Mouse (Mus musculus) CH12.LX (cell line): ENCODE data around the gene Casz1. TPM values are rescaled to one million over a fixed set of nuclear protein-coding genes. Genes with fewer than 3 reads are reported as not detected.

Experiments
- DNase-seq: peaks from one replicate; pipeline ENCODE4 v3.0.0-alpha.2; 2013; ENCODE audit errors: extremely low read depth
- H3K27ac ChIP-seq: 2 replicates; pipeline ENCODE4 v1.5.1; 2012; ENCODE audit warnings: low read depth, mild to moderate bottlenecking, control low read depth, moderate library complexity; ENCODE audit not compliant: insufficient read depth
- H3K27me3 ChIP-seq: replicated peaks from 2 replicates; pipeline ENCODE3; 2012; ENCODE audit warnings: inconsistent platforms
- H3K36me3 ChIP-seq, 2 experiments: replicated peaks in 1 of 2; 2 replicates each; pipeline versions ENCODE3 to v1.6.1; 2012; ENCODE audit warnings: inconsistent platforms in 1 of 2, low read length in 1 of 2, mild to moderate bottlenecking in 1 of 2, mixed read lengths in 1 of 2, moderate library complexity in 1 of 2; ENCODE audit not compliant: control insufficient read depth in 1 of 2, insufficient read depth in 1 of 2
- H3K4me1 ChIP-seq, 2 experiments: 2 replicates each; pipeline ENCODE4 v1.6.1; 2012; ENCODE audit warnings: inconsistent platforms in 1 of 2, moderate library complexity in 1 of 2; ENCODE audit not compliant: insufficient read depth in 2 of 2, control insufficient read depth in 1 of 2
- H3K4me2 ChIP-seq: 2 replicates; pipeline ENCODE4 v1.6.1; 2012; ENCODE audit warnings: low read depth, mild to moderate bottlenecking, control low read depth; ENCODE audit not compliant: poor library complexity, insufficient read depth, severe bottlenecking
- H3K4me3 ChIP-seq, 3 experiments: fragments of 150-350 bp in 1 of 3; sonication (generic) in 1 of 3; replicated peaks in 1 of 3; 2 replicates each; pipeline versions ENCODE3 to v1.5.1; 2011 to 2012; ENCODE audit warnings: low read depth in 2 of 3, low read length in 2 of 3, mild to moderate bottlenecking in 2 of 3, moderate library complexity in 2 of 3, control low read depth in 1 of 3, improper control_type of control experiment in 1 of 3, inconsistent platforms in 1 of 3, mixed read lengths in 1 of 3; ENCODE audit not compliant: poor library complexity in 1 of 3
- H3K79me2 ChIP-seq: replicated peaks from 2 replicates; pipeline ENCODE4 v1.6.1; 2012; ENCODE audit warnings: mild to moderate bottlenecking, moderate library complexity; ENCODE audit not compliant: control insufficient read depth, poor library complexity, insufficient read depth, severe bottlenecking; ENCODE audit errors: extremely low read depth
- H3K9ac ChIP-seq: 2 replicates; pipeline ENCODE4 v1.6.1; 2012; ENCODE audit warnings: low read depth, mild to moderate bottlenecking, control low read depth, moderate library complexity; ENCODE audit not compliant: insufficient read depth
- H3K9me3 ChIP-seq: replicated peaks from 2 replicates; pipeline ENCODE3; 2012; ENCODE audit warnings: low read length, inconsistent platforms, mixed read lengths
- BHLHE40 ChIP-seq: IDR thresholded peaks from 2 replicates; pipeline ENCODE4 v1.6.1; 2011; ENCODE audit warnings: mild to moderate bottlenecking, low read depth, low read length, improper control_type of control experiment
- CHD2 ChIP-seq: IDR thresholded peaks from 2 replicates; pipeline ENCODE4 v1.6.1; 2011; ENCODE audit warnings: low read length, improper control_type of control experiment
- E2F4 ChIP-seq: IDR thresholded peaks from 2 replicates; pipeline ENCODE4 v1.6.1; 2011; ENCODE audit warnings: low read depth, low read length, improper control_type of control experiment; ENCODE audit not compliant: insufficient replicate concordance
- ELF1 ChIP-seq: IDR thresholded peaks from 2 replicates; pipeline ENCODE4 v1.6.1; 2014; ENCODE audit warnings: low read depth, mild to moderate bottlenecking, inconsistent platforms, low read length, improper control_type of control experiment
- ETS1 ChIP-seq: conservative IDR thresholded peaks from 2 replicates; pipeline ENCODE4 v1.6.1; 2012; ENCODE audit warnings: low read depth, mild to moderate bottlenecking, inconsistent platforms, low read length, improper control_type of control experiment, moderate library complexity
- GABPA ChIP-seq: IDR thresholded peaks from 2 replicates; pipeline ENCODE4 v1.6.1; 2012; ENCODE audit warnings: low read depth, low read length, improper control_type of control experiment, inconsistent platforms; ENCODE audit not compliant: insufficient replicate concordance
- HCFC1 ChIP-seq: IDR thresholded peaks from 2 replicates; pipeline ENCODE4 v1.6.1; 2012; ENCODE audit warnings: low read depth, mild to moderate bottlenecking, inconsistent platforms, low read length, improper control_type of control experiment
- KAT2A ChIP-seq: IDR thresholded peaks from 2 replicates; pipeline ENCODE4 v1.6.1; 2012; ENCODE audit warnings: low read length, improper control_type of control experiment, inconsistent platforms; ENCODE audit not compliant: insufficient replicate concordance
- MAZ ChIP-seq: IDR thresholded peaks from 2 replicates; pipeline ENCODE4 v1.6.1; 2012; ENCODE audit warnings: low read depth, mild to moderate bottlenecking, inconsistent platforms, low read length, improper control_type of control experiment, moderate library complexity
- MYC ChIP-seq: IDR thresholded peaks from 2 replicates; pipeline ENCODE4 v1.6.1; 2011; ENCODE audit warnings: low read depth, mild to moderate bottlenecking, improper control_type of control experiment, low read length
- NELFE ChIP-seq: IDR thresholded peaks from 2 replicates; pipeline ENCODE4 v1.6.1; 2011; ENCODE audit warnings: low read depth, low read length, improper control_type of control experiment
- NRF1 ChIP-seq: IDR thresholded peaks from 2 replicates; pipeline ENCODE4 v1.6.1; 2014; ENCODE audit warnings: low read depth, mild to moderate bottlenecking, inconsistent platforms, low read length, improper control_type of control experiment, moderate library complexity
- PAX5 ChIP-seq: IDR thresholded peaks from 2 replicates; pipeline ENCODE4 v1.6.1; 2012; ENCODE audit warnings: low read length, inconsistent platforms, mixed read lengths
- POLR2A ChIP-seq: IDR thresholded peaks from 2 replicates; pipeline ENCODE4 v1.6.1; 2011; ENCODE audit warnings: low read depth, mild to moderate bottlenecking, improper control_type of control experiment, low read length
- SIN3A ChIP-seq: IDR thresholded peaks from 2 replicates; pipeline ENCODE4 v1.6.1; 2012; ENCODE audit warnings: low read length, improper control_type of control experiment, inconsistent platforms
- SMC3 ChIP-seq: IDR thresholded peaks from 2 replicates; pipeline ENCODE4 v1.6.1; 2011; ENCODE audit warnings: low read depth, low read length, improper control_type of control experiment
- TBP ChIP-seq: conservative IDR thresholded peaks from 2 replicates; pipeline ENCODE4 v1.6.1; 2011; ENCODE audit warnings: low read depth, low read length, improper control_type of control experiment
- UBTF ChIP-seq: IDR thresholded peaks from 2 replicates; pipeline ENCODE4 v1.6.1; 2012; ENCODE audit warnings: low read depth, mild to moderate bottlenecking, inconsistent platforms, low read length, improper control_type of control experiment, moderate library complexity
- USF1 ChIP-seq: IDR thresholded peaks from 2 replicates; pipeline ENCODE4 v1.6.1; 2014; ENCODE audit warnings: low read depth, mild to moderate bottlenecking, inconsistent platforms, low read length, improper control_type of control experiment
- USF2 ChIP-seq: conservative IDR thresholded peaks from 2 replicates; pipeline ENCODE4 v1.6.1; 2011; ENCODE audit warnings: low read depth, low read length, improper control_type of control experiment
- ZC3H11A ChIP-seq: IDR thresholded peaks from 2 replicates; pipeline ENCODE4 v1.6.1; 2012; ENCODE audit warnings: low read depth, mild to moderate bottlenecking, inconsistent platforms, low read length, improper control_type of control experiment
- ZKSCAN1 ChIP-seq: IDR thresholded peaks from 2 replicates; pipeline ENCODE4 v1.6.1; 2012; ENCODE audit warnings: low read depth, inconsistent platforms, low read length, improper control_type of control experiment, borderline replicate concordance
- ZNF384 ChIP-seq: IDR thresholded peaks from 2 replicates; pipeline ENCODE4 v1.6.1; 2012; ENCODE audit warnings: low read depth, low read length, improper control_type of control experiment, inconsistent platforms
- dilution Hi-C: fragments of 300-500 bp; cut with MboI; formaldehyde crosslinking; loops from 2 replicates; pipeline ENCODE4 v1.14.3; 2020; ENCODE audit warnings: low sequenced_read_pairs; ENCODE audit not compliant: extremely low pct_unique_long_range_greater_than_20kb, extremely low pct_ligation_motif_present
- in situ Hi-C: fragments of 300-500 bp; cut with MboI; formaldehyde crosslinking; loops from 3 replicates; pipeline ENCODE4 v1.14.3; 2019; ENCODE audit warnings: low sequenced_read_pairs, low pct_ligation_motif_present, low pct_unique_long_range_greater_than_20kb, mixed read lengths
- polyA plus RNA-seq: library from polyadenylated mRNA; unstranded; fragments of >175 nt; gene quantifications from 2 replicates; pipeline ENCODE4 v1.2.1, GENCODE M21; 2012; ENCODE audit warnings: low read depth; ENCODE audit not compliant: insufficient read length
- total RNA-seq, 2 experiments: library from RNA; depleted of rRNA; stranded (reverse); fragments of 300-350 nt in 1 of 2; fragments of >200 nt in 1 of 2; gene quantifications; 2 replicates each; pipeline ENCODE4 v1.2.3; 2012 to 2014

Casz1 gene
- total and polyA plus RNA-seq, 3 experiments, result 0.12 to 0.36 (median 0.17) TPM

DNA sequence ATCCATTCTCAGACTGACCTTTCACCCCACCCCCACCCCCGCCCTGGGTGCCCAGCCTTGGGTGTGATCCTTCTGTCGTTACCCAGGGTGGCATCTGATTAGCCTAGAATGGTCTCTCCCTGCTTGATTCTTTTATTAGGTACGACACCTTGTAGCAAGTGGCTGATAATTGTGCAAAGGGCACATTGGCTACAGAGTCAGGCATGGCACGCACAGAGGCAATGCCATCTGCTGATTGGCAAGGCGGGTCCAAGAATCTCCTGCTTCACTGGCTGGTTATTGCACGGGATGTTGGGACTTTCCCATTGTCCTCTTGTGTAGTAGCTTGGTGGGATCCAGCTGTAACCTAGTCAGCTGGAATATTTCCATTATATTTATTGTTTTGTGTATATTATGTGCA lies 33.4 kb downstream of the Casz1 start:
- no peak overlapping the region for H3K9ac ChIP-seq
- no peak overlapping the region for H3K4me3 ChIP-seq
- in situ Hi-C loops (no loop called here), dilution Hi-C loops (no loop called here)
- no peak for DNase-seq
- H3K79me2 ChIP-seq, result no peaks in the 10 kb centered on the region
- no peak overlapping the region for H3K4me2 ChIP-seq
- H3K36me3 ChIP-seq, result no peaks in the 10 kb centered on the region
- H3K4me1 ChIP-seq, result peaks cover 3 to 9% of the 10 kb centered on the region in 2 experiments; a peak in 3 of 4 replicates
- H3K9me3 ChIP-seq, result no peaks in the 10 kb centered on the region
- H3K27me3 ChIP-seq, result peaks cover 93% of the 10 kb centered on the region
- TF ChIP-seq E2F4 (no peak), ETS1 (no peak), GABPA (no peak), TBP (no peak), UBTF (no peak), PAX5 (no peak), MAZ (no peak), BHLHE40 (no peak), ZNF384 (no peak), CHD2 (no peak), MYC (no peak), ELF1 (no peak), KAT2A (no peak)
- no peak overlapping the region for H3K27ac ChIP-seq

DNA sequence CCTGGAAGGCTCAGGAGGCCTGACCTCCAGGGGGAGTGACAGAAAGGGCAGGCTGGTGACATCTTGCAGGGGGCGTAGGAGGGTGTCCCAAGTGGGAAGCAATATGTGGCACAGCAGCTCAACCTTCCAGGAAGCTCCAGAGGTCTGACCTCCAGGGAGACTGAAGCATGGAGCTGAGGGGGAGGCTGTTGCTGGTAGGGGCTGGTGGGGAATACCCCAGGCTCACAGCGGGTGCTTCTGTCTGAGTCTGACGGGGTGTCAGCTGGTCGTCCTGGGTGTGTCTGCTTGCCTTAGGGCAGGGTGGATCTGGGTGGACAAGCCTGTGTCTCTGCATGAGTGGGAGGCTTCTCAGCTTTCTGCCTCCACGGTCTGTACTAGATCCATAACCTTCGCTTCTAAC lies 38.1 kb downstream of the Casz1 start:
- Histone ChIP-seq H3K79me2 (no peaks in the 10 kb centered on the region), H3K4me2 (no peak overlapping the region), H3K4me1 (peaks cover 0 to 3% of the 10 kb centered on the region in 2 experiments; a peak in 1 of 4 replicates), H3K27ac (no peak overlapping the region), H3K9ac (no peak overlapping the region), H3K36me3 (no peaks in the 10 kb centered on the region), H3K4me3 (no peak overlapping the region), H3K27me3 (peaks cover 95% of the 10 kb centered on the region), H3K9me3 (no peaks in the 10 kb centered on the region)
- TF ChIP-seq ETS1 (no peak), UBTF (no peak), ZC3H11A (no peak), SMC3 (no peak), USF2 (no peak), NRF1 (no peak), ZKSCAN1 (no peak), POLR2A (no peak), USF1 (no peak), CHD2 (no peak), NELFE (no peak), HCFC1 (no peak), SIN3A (no peak), ZNF384 (no peak)
- in situ Hi-C loops (no loop called here), dilution Hi-C loops (no loop called here)
- no peak for DNase-seq
